Mouse (Mus musculus) liver, embryonic 12.5 days (tissue): ENCODE measurements around the gene Psen2. TPM values are rescaled to one million over a fixed set of nuclear protein-coding genes. Genes with fewer than 3 reads are reported as not detected.

Source experiments
- ATAC-seq: fragments of 200-750 bp; cut with Nextera tagmentation; 2 replicates; pipeline ENCODE4 v1.8.0; 2017; ENCODE audit warnings: moderate number of reproducible peaks, mild to moderate bottlenecking, moderate library complexity
- H3K27ac ChIP-seq: fragments of 300-500 bp; sonication (generic); 2 replicates; pipeline ENCODE4 v1.5.1; 2016; ENCODE audit warnings: mild to moderate bottlenecking
- H3K27me3 ChIP-seq: fragments of 300-500 bp; sonication (generic); replicated peaks from 2 replicates; pipeline ENCODE4 v1.6.1; 2016; ENCODE audit warnings: mild to moderate bottlenecking, moderate library complexity
- H3K36me3 ChIP-seq: fragments of 300-500 bp; sonication (generic); 2 replicates; pipeline ENCODE4 v1.6.1; 2016; ENCODE audit warnings: mild to moderate bottlenecking, moderate library complexity
- H3K4me1 ChIP-seq: fragments of 300-500 bp; sonication (generic); 2 replicates; pipeline ENCODE4 v1.6.1; 2016
- H3K4me2 ChIP-seq: fragments of 300-500 bp; sonication (generic); 2 replicates; pipeline ENCODE4 v1.6.1; 2016; ENCODE audit warnings: mild to moderate bottlenecking, moderate library complexity
- H3K4me3 ChIP-seq: fragments of 300-500 bp; sonication (generic); 2 replicates; pipeline ENCODE4 v1.5.1; 2016; ENCODE audit warnings: mild to moderate bottlenecking, moderate library complexity
- H3K9ac ChIP-seq: fragments of 300-500 bp; sonication (generic); 2 replicates; pipeline ENCODE4 v1.6.1; 2016; ENCODE audit warnings: mild to moderate bottlenecking, moderate library complexity
- H3K9me3 ChIP-seq: fragments of 300-500 bp; sonication (generic); replicated peaks from 2 replicates; pipeline ENCODE4 v1.6.1; 2016; ENCODE audit warnings: mild to moderate bottlenecking, moderate library complexity
- WGBS: fragments of 180-500 bp; shearing (Covaris S2); methylation state at CpG from one replicate; pipeline ENCODE4 v1.1.7; 2016; ENCODE audit not compliant: insufficient replicate concordance; 5-methylcytosine and 5-hydroxymethylcytosine counted together
- polyA plus RNA-seq: library from polyadenylated mRNA; unstranded; fragments of >200 nt; fragmentation: Nextera tagmentation; extraction: Ambion mirVana; gene quantifications from 2 replicates; pipeline ENCODE4 v1.2.1, GENCODE M21; 2016

Psen2 gene
- polyA plus RNA-seq, result 20.9 and 21.3 TPM in 2 replicates

- H3K4me2 ChIP-seq, result peak within 1 kb of the TSS; percentile 70
Observed at GRCm38 (mm10) chr1:180263364-180263997, at the start of gene Psen2. Psen2 (minus strand) TSS chr1:180263438.

GRCm38 (mm10) chr1:180312792-180313311, 49.6 kb upstream of the Psen2 start:
- no peak overlapping the region for H3K9ac ChIP-seq
- H3K9me3 ChIP-seq, result no peaks in the 10 kb centered on the region
- H3K4me2 ChIP-seq, result no peak overlapping the region
- no peak for ATAC-seq
- 46% methylated on average over 6 of the region's 6 CpGs for WGBS
- H3K4me3 ChIP-seq, result no peak overlapping the region
- no peak overlapping the region for H3K27ac ChIP-seq
- peaks cover 24% of the 10 kb centered on the region for H3K4me1 ChIP-seq
- H3K27me3 ChIP-seq, result peaks cover 34% of the 10 kb centered on the region
- no peaks in the 10 kb centered on the region for H3K36me3 ChIP-seq

More at GRCm38 (mm10) chr1:180263364-180263997, at the start of gene Psen2:
- Histone ChIP-seq H3K9ac (peak within 1 kb of the TSS; percentile 30; the same call in 1 of the 2 replicates), H3K27me3 (peaks cover 16% of the 10 kb centered on the region), H3K9me3 (no peaks in the 10 kb centered on the region), H3K36me3 (no peaks in the 10 kb centered on the region), H3K4me3 (no peak within 1 kb of the TSS), H3K27ac (peak within 1 kb of the TSS; percentile 82), H3K4me1 (peaks cover 65% of the 10 kb centered on the region)
- 22% methylated on average over 7 of the region's 7 CpGs for WGBS
- ATAC-seq, result no peak

GRCm38 (mm10) chr1:180312286-180312685, 49.0 kb upstream of the Psen2 start:
- Histone ChIP-seq H3K27me3 (peaks cover 34% of the 10 kb centered on the region), H3K9ac (no peak overlapping the region), H3K36me3 (no peaks in the 10 kb centered on the region), H3K27ac (no peak overlapping the region), H3K4me2 (no peak overlapping the region), H3K4me3 (no peak overlapping the region), H3K9me3 (no peaks in the 10 kb centered on the region), H3K4me1 (peaks cover 23% of the 10 kb centered on the region)
- no peak for ATAC-seq
- WGBS, result 65% methylated on average over 6 of the region's 6 CpGs

- Histone ChIP-seq H3K9ac (no peak overlapping the region), H3K4me3 (no peak overlapping the region), H3K4me1 (peaks cover 26% of the 10 kb centered on the region), H3K9me3 (no peaks in the 10 kb centered on the region), H3K27me3 (peaks cover 21% of the 10 kb centered on the region), H3K36me3 (no peaks in the 10 kb centered on the region), H3K27ac (no peak overlapping the region), H3K4me2 (no peak overlapping the region)
- ATAC-seq, result no peak
- WGBS, result 52% methylated on average over 4 of the region's 4 CpGs
Observed at GRCm38 (mm10) chr1:180308897-180309296, 45.7 kb upstream of the Psen2 start.

- Histone ChIP-seq H3K4me3 (no peak overlapping the region), H3K27me3 (peaks cover 10% of the 10 kb centered on the region; the same call in 1 of the 2 replicates), H3K4me2 (no peak overlapping the region), H3K4me1 (peaks cover 28% of the 10 kb centered on the region), H3K9ac (no peak overlapping the region), H3K36me3 (no peaks in the 10 kb centered on the region), H3K9me3 (no peaks in the 10 kb centered on the region), H3K27ac (no peak overlapping the region)
- WGBS, result 73% methylated on average over 2 of the region's 2 CpGs
- no peak for ATAC-seq
Observed at GRCm38 (mm10) chr1:180307661-180308060, 44.4 kb upstream of the Psen2 start.

GRCm38 (mm10) chr1:180306889-180307288, 43.7 kb upstream of the Psen2 start:
- Histone ChIP-seq H3K4me1 (peaks cover 36% of the 10 kb centered on the region), H3K9ac (no peak overlapping the region), H3K27ac (no peak overlapping the region), H3K4me3 (no peak overlapping the region), H3K27me3 (0 out of 2 replicates have a peak, but pooled peaks cover 5% of the 10 kb centered on the region), H3K9me3 (no peaks in the 10 kb centered on the region), H3K4me2 (no peak overlapping the region), H3K36me3 (no peaks in the 10 kb centered on the region)
- ATAC-seq, result peak; percentile 60
- 23% methylated on average over 9 of the region's 9 CpGs for WGBS

- Histone ChIP-seq H3K4me1 (peaks cover 37% of the 10 kb centered on the region), H3K27me3 (0 out of 2 replicates have a peak, but pooled peaks cover 3% of the 10 kb centered on the region), H3K4me2 (no peak overlapping the region), H3K36me3 (no peaks in the 10 kb centered on the region), H3K27ac (peak overlapping the region; percentile 27; the same call in 1 of the 2 replicates), H3K9ac (no peak overlapping the region), H3K4me3 (no peak overlapping the region), H3K9me3 (no peaks in the 10 kb centered on the region)
- WGBS, result 67% methylated on average over 5 of the region's 5 CpGs
- no peak for ATAC-seq
Observed at GRCm38 (mm10) chr1:180303600-180303999, 40.4 kb upstream of the Psen2 start.

- Histone ChIP-seq H3K27me3 (0 out of 2 replicates have a peak, but pooled peaks cover 3% of the 10 kb centered on the region), H3K36me3 (no peaks in the 10 kb centered on the region), H3K9me3 (no peaks in the 10 kb centered on the region), H3K4me3 (no peak overlapping the region), H3K27ac (peak overlapping the region; percentile 42), H3K9ac (no peak overlapping the region), H3K4me2 (no peak overlapping the region), H3K4me1 (peaks cover 39% of the 10 kb centered on the region)
- peak; percentile 62 for ATAC-seq
- WGBS, result 19% methylated on average over 12 of the region's 12 CpGs
Observed at GRCm38 (mm10) chr1:180302253-180303120, 39.2 kb upstream of the Psen2 start.

GRCm38 (mm10) chr1:180300997-180301396, 37.8 kb upstream of the Psen2 start:
- Histone ChIP-seq H3K27ac (no peak overlapping the region), H3K36me3 (no peaks in the 10 kb centered on the region), H3K4me2 (no peak overlapping the region), H3K4me1 (peaks cover 30% of the 10 kb centered on the region), H3K4me3 (no peak overlapping the region), H3K9me3 (no peaks in the 10 kb centered on the region), H3K9ac (no peak overlapping the region), H3K27me3 (0 out of 2 replicates have a peak, but pooled peaks cover 3% of the 10 kb centered on the region)
- WGBS, result 43% methylated on average over 4 of the region's 4 CpGs
- no peak for ATAC-seq

- WGBS, result 73% methylated on average over 4 of the region's 4 CpGs
- no peak overlapping the region for H3K9ac ChIP-seq
- H3K4me2 ChIP-seq, result no peak overlapping the region
- no peak overlapping the region for H3K4me3 ChIP-seq
- no peak overlapping the region for H3K27ac ChIP-seq
- H3K36me3 ChIP-seq, result no peaks in the 10 kb centered on the region
- H3K4me1 ChIP-seq, result peaks cover 30% of the 10 kb centered on the region
- ATAC-seq, result no peak
- H3K9me3 ChIP-seq, result no peaks in the 10 kb centered on the region
- 0 out of 2 replicates have a peak, but pooled peaks cover 3% of the 10 kb centered on the region for H3K27me3 ChIP-seq
Observed at GRCm38 (mm10) chr1:180300292-180300691, 37.1 kb upstream of the Psen2 start.

GRCm38 (mm10) chr1:180299697-180300096, 36.5 kb upstream of the Psen2 start:
- H3K36me3 ChIP-seq, result no peaks in the 10 kb centered on the region
- no peaks in the 10 kb centered on the region for H3K9me3 ChIP-seq
- H3K27me3 ChIP-seq, result 0 out of 2 replicates have a peak, but pooled peaks cover 3% of the 10 kb centered on the region
- H3K4me1 ChIP-seq, result peaks cover 30% of the 10 kb centered on the region
- H3K4me3 ChIP-seq, result no peak overlapping the region
- no peak overlapping the region for H3K9ac ChIP-seq
- H3K4me2 ChIP-seq, result no peak overlapping the region
- no peak for ATAC-seq
- H3K27ac ChIP-seq, result no peak overlapping the region
- WGBS, result 80% methylated on average over 4 of the region's 4 CpGs

GRCm38 (mm10) chr1:180296088-180296487, 32.9 kb upstream of the Psen2 start:
- H3K27ac ChIP-seq, result no peak overlapping the region
- no peaks in the 10 kb centered on the region for H3K36me3 ChIP-seq
- no peak overlapping the region for H3K9ac ChIP-seq
- no peak for ATAC-seq
- H3K4me2 ChIP-seq, result no peak overlapping the region
- no peak overlapping the region for H3K4me3 ChIP-seq
- H3K27me3 ChIP-seq, result no peaks in the 10 kb centered on the region
- 50% methylated on average over 9 of the region's 9 CpGs for WGBS
- no peaks in the 10 kb centered on the region for H3K9me3 ChIP-seq
- H3K4me1 ChIP-seq, result peaks cover 13% of the 10 kb centered on the region; the same call in 1 of the 2 replicates
